Mouse (Mus musculus) brown adipose tissue, adult 24 weeks (tissue): ENCODE data around the gene Gper1. TPM values are rescaled to one million over a fixed set of nuclear protein-coding genes. Genes with fewer than 3 reads are reported as not detected.

Experiments
- H3K27ac ChIP-seq: fragments of 200-500 bp; replicated peaks from 2 replicates; pipeline ENCODE4 v1.5.1; 2012; ENCODE audit warnings: low read depth, mild to moderate bottlenecking, low read length
- H3K4me1 ChIP-seq: fragments of 200-500 bp; 2 replicates; pipeline ENCODE4 v1.6.1; 2012; ENCODE audit warnings: low read length, mixed read lengths; ENCODE audit not compliant: control insufficient read depth, insufficient read depth, insufficient read length
- H3K4me3 ChIP-seq: fragments of 200-500 bp; 2 replicates; pipeline ENCODE4 v1.5.1; 2012; ENCODE audit warnings: low read depth, mild to moderate bottlenecking, low read length, moderate library complexity; ENCODE audit not compliant: insufficient read depth
- polyA plus RNA-seq: library from polyadenylated mRNA; stranded (reverse); fragments of >200 nt; gene quantifications from 2 replicates; pipeline ENCODE4 v1.2.4, GENCODE M21; 2012; ENCODE audit not compliant: missing spikeins, insufficient read depth, insufficient read length

Gene Gper1
- polyA plus RNA-seq, 1 experiment: not detected

DNA sequence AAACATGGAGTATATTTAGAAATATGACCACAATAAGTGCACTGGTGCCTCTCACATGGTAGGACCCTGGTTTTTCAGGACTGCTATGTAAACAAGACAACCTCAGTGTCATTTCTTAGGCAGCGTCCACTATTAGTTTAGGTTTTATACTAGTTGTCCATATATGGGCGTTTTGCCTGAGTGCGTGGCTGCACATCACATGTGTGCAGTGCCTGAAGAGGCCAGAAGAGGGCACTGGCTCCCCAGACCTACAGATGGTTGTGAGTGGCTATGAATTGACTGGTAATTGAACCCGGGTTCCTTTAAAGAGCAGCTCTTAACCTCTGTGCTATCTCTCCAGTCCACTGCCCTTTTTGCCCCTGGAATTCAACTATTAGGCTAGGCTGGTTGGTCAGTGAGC lies 6.0 kb upstream of the Gper1 start:
- no peak overlapping the region for H3K4me3 ChIP-seq

DNA sequence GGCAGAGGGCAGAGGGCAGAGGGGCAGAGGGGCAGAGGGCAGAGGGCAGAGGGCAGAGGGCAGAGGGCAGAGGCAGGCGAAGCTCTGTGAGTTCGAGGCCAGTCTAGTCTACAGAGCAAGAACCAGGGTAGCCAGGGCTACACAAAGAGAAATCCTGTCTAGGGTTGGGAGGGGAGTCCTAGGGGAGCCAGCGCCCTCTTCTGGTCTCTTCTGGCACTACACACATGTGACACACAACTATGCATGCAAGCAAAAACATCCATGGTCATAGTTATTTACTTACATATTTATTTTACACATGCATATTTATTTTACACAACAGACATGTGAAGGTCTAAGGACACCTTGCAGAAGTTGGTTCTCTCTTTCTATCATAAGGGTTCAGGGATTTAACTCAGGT lies 5.5 kb upstream of the Gper1 start:
- H3K27ac ChIP-seq: no peak overlapping the region
- no peak overlapping the region for H3K4me3 ChIP-seq
- H3K4me1 ChIP-seq: no peaks in the 10 kb centered on the region

More for the DNA sequence above, 6.0 kb upstream of the Gper1 start:
- Histone ChIP-seq H3K27ac (no peak overlapping the region), H3K4me1 (no peaks in the 10 kb centered on the region)

DNA sequence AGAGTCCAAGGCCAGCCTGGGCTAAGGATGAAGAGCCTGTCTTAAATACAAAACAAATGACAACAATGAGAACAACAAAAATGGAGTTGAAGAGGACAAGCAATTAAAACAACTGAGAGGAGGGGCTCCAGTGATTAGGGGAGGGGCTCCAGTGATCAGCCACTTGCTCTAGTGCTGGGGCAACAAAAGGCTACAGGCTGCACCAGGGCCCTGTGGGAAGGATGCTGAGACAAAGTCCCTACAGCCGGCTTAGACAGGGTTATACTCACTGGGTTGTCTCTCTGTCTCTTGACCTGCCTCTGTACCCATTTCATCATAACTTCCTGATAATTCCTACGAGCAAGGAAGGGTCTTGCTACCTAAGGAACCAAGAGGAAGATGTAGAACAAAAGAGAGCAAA lies 4.8 kb upstream of the Gper1 start:
- Histone ChIP-seq H3K4me3 (no peak overlapping the region), H3K27ac (no peak overlapping the region), H3K4me1 (no peaks in the 10 kb centered on the region)

DNA sequence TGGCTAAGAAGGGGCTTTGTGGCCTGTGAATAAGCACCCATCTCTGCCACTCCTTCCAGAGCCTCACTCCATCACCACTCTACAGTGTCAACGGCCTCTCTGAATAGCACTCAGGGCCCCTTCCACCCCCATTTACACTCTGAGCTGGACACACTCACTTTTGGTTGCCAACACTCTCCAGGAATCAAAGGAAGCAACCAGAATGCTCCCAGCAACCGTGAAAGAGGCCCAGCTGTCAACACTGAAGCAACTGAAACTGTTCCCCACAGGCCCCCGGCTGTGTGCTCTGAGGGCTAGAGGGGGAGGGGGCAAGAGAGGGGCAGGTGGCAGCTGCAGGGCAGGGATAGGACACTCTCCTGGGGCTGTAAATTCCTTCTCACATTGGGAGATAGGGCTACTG lies 4.3 kb upstream of the Gper1 start:
- no peak overlapping the region for H3K27ac ChIP-seq
- H3K4me1 ChIP-seq: no peaks in the 10 kb centered on the region
- H3K4me3 ChIP-seq: no peak overlapping the region

DNA sequence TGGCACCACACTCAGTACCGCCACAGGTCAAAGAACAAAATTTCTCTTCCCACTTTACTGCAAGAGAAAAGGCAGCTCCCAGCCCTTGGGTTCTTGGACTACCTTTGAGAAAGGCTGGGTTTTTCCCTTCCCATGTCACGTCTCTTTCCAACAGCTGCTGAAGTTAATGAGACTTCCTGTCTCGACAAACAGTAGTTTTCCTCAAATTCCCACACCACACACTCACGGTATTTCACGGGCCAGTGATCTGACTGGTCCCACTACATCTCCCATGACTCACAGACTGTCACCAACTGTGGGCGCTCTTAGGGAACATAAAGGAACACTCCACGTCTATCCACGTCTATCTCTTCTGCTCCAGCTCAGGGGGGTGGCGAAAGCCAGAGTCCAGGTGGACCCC lies 2.2 kb downstream of the Gper1 start:
- H3K4me1 ChIP-seq: no peaks in the 10 kb centered on the region
- H3K27ac ChIP-seq: no peak overlapping the region
- no peak overlapping the region for H3K4me3 ChIP-seq

DNA sequence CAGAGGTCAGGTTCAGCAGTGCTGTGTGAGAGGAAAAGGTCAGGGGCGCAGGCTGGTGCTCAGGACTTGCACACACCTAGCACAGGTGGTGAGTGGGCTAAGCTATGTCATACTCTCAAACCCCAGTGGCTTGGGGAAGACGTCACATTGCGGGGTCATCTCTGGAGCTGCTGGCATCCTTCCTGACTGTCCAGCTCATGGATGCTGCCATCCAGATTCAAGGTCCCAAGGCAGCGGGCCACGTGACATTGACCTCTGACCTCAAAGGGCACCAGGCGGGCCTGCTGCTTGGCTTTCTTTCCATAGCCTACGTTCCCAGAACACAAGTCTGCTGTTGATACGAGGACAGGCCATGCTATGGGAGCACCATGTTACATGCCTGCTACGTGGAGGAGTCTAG lies 4.0 kb downstream of the Gper1 start:
- no peak overlapping the region for H3K27ac ChIP-seq
- H3K4me1 ChIP-seq: no peaks in the 10 kb centered on the region
- H3K4me3 ChIP-seq: no peak overlapping the region

DNA sequence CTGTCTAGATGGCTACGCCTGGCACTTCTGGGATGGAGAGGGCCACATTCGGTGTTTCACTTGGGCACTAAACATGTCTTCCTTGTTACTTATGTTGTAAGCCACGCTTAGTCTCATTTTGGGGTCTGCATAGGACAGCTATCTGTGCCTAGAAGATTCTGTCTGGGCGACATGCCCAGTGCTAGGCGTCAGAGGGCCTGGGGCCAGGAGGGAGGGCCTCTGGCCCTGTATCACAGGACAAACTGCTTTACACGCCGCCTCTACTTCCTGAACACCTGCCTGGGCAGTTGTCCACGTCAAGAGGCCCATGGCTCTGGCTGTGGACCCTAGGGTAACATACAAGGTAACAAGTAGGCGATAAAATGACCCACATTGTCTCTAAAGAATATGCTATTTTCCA lies 5.0 kb downstream of the Gper1 start:
- Histone ChIP-seq H3K27ac (no peak overlapping the region), H3K4me1 (no peaks in the 10 kb centered on the region), H3K4me3 (no peak overlapping the region)

DNA sequence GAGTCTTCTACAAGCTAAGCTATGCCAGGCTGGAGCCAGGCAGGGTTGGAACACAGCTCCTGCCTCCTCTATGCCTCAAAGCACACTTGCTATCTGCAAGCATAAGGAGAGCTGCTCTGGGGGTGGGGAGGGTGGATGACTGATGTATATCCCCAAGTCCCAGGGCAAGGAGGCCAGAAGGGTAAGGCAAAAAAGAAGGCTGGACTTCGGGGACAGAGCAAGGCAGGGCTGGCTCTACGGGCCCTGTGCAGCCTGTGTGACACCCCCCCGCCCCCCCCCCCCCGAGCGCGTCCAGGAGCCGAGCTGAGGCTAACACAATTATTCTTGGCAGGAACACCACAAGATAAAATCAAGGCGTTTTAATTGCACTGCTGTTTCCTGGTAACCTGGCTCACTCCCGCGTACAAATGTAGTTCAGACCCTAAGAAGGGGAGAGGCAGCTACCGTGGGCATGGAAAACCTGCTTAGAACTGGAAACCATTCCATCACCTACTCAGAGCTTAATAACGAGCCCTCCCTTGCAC lies 6.9 kb downstream of the Gper1 start:
- no peaks in the 10 kb centered on the region; the same call in 1 of the 2 replicates for H3K4me1 ChIP-seq
- H3K4me3 ChIP-seq: no peak overlapping the region
- H3K27ac ChIP-seq: no peak overlapping the region

DNA sequence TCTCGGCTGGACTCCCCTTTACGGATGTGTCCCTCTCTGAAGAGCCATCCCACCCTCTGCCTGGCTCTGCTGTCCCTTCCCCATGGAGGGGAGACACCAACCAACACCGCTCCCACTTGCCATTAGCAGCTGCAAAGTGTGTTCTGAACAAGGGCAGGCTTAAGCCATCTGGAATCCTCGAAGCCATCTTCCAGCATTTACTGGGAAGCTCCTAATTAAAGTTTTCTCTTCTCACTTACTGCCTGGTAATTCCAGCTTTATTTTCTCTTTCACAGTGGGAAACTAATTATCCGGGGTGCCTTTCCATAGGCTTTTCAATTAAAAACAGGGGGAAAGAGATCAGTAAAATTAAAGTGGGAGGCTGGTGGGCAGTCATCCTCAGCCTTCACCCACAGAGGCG lies 9.4 kb downstream of the Gper1 start:
- Histone ChIP-seq H3K4me1 (no peaks in the 10 kb centered on the region; the same call in 1 of the 2 replicates), H3K27ac (peak overlapping the region; percentile 5), H3K4me3 (no peak overlapping the region)

DNA sequence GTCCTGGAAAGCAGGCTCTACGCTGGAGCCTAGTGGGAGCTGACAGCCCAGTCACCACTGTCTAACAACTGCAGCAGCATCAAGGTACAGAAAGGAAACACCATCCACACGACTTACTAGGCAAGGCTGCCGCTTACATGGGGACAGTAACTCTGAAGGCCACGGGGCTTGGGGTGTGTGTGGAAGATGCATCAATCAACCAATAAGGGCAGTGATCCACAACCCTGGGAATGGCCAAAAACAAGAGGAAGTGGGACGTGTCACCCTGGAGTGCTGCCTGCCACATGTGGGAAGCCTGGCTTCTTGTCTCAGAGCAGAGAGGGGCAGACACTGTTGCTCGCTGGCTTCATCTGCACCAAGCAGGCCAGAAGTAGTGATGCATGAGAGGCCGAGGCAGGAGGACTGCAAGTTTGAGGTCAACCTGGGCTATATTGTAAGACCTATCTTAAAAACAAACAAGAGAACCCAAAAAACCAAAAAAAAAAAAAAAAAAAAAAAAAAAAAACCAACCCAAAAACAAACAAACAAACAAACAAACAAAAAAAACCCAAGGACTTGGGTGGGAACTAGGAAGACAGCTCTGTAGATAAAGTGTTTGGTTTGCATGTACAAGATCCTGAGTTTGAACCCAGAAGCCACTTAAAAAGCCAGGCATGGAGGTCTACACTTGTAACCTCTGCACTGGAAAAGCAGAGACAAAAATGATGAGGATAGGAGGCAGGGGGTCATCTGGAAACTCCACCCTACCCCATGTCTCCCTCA lies 10.0 kb downstream of the Gper1 start:
- H3K27ac ChIP-seq: peak overlapping the region; percentile 51
- H3K4me1 ChIP-seq: no peaks in the 10 kb centered on the region; the same call in 1 of the 2 replicates
- no peak overlapping the region for H3K4me3 ChIP-seq

DNA sequence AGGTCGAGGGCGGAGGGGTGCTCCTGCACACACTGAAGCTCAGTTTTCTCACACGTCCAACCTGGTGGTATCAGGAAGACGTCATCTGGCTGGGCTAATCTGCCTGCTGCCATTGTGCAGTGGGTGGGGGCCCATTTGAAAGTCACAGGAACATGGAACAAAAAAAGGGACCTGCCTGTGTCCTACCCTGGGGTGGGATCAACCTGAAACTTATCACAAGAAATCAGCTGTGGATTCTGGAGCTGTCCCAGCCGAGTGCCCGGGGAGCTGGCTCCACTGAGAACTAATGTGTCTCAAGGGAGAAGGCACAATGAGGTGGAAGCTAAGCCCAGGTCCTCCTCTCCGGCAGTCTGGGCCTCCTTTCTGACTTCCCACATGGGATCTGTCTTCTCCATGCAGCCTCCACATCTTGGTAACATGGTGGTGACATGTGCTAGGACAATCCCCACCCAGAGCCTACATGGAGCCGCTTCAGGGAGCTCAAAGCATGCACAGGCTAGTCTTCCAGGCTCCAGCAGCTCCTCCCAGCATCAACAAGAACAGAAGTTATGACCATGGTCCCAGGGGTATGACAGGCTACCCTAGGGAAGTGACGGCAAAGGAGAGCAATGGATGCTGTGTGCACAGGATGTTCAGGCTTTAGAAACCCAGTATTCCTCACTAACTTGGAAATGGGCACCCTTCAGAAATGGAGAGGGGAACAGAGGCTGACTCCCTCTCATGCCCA lies 11.1 kb downstream of the Gper1 start:
- Histone ChIP-seq H3K4me1 (no peaks in the 10 kb centered on the region; the same call in 1 of the 2 replicates), H3K4me3 (no peak overlapping the region), H3K27ac (peak overlapping the region; percentile 25; the same call in 1 of the 2 replicates)

DNA sequence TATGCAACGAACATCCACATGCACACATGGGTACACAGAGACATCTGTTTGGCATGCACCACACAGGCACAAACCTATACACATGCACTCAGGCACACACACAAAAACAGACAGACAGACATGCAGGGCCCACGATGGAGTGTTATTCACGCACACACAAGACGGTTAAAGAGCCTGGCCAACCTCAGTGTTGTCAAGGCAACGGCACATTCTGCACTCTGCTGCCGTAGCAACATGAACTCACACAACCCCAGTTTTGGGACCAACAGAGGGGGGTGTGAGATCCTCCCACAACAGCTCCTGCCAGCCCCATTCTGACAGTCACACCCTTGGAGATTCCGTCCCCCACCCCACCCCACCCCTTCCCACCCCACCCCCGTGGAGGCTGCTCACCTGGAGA lies 12.0 kb downstream of the Gper1 start:
- H3K27ac ChIP-seq: no peak overlapping the region
- no peak overlapping the region for H3K4me3 ChIP-seq
- no peaks in the 10 kb centered on the region; the same call in 1 of the 2 replicates for H3K4me1 ChIP-seq

DNA sequence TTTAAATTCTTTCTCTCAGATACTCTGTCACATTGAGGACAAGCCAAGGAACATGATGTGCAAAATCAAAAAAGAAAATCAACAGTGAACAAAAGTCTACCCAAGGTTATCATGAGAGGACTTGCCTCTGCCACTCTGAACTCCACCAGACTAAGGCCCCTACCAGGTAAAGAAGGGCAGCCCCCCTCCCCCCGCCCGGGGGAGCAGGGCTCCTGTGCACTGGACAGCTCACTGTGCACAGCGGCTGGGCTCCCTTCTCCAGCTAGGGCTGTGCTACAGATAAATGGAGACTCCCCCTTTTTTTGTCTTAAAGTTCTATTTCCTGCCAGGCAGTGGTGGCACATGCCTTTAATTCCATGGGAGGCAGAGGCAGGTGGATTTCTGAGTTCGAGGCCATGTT lies 14.8 kb downstream of the Gper1 start:
- Histone ChIP-seq H3K4me1 (no peaks in the 10 kb centered on the region; the same call in 1 of the 2 replicates), H3K4me3 (no peak overlapping the region), H3K27ac (peak overlapping the region; percentile 12)

DNA sequence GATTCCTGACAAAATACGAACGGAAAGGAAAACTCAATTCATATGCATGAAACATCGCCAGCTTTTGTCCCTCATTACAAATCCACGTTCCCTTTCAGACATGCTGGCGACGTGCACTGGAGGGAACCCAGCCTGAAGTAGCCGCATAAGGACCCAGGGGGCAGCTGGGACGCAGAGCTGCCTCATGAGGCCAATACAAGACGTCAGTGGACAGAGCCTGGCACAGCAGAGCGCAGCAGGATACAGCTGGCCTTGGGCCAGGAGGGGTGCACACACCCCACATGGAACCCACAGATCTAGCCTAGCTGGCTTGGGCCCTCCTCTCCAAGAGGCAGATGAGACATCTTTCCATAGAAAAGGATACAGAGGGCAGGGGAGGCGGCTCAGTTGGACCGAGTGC lies 15.5 kb downstream of the Gper1 start:
- Histone ChIP-seq H3K27ac (no peak overlapping the region), H3K4me1 (no peaks in the 10 kb centered on the region; the same call in 1 of the 2 replicates), H3K4me3 (no peak overlapping the region)

DNA sequence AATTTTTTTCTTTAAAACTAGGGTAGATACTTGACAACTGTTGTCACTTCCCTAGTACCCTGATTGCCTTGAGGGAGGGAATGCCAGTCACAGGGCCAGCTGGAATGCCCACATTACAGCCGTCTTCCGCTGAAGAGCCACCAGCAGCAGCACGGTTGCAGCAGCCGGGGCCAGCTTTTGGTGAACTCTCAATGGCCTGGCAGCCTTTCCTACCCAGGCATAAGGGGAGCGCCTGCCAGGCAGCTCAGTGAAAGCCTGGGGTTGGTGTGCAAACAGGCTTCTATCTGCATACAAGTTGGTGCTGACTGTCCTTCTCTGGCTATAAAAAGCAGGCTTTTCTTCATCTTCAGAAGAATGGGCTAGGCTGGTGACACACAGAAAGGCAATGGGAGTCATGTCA lies 17.5 kb downstream of the Gper1 start:
- Histone ChIP-seq H3K4me3 (no peak overlapping the region), H3K27ac (no peak overlapping the region), H3K4me1 (no peaks in the 10 kb centered on the region; the same call in 1 of the 2 replicates)
